Mouse (Mus musculus) embryo, embryonic 10.5 days (tissue): ENCODE measurements around the gene Zfp821.
A peak's percentile ranks its signal among the peaks of the same experiment; 100 is the strongest.
"Not testable (repeated sequence)": the region's sequence is repeated elsewhere in the genome, so short reads cannot be mapped to it uniquely, and the experiment has no call there.

Source experiments
- DNase-seq: peaks from one replicate; pipeline ENCODE4 v3.0.0-alpha.2; 2015; ENCODE audit warnings: low spot score

Zfp821 gene

DNA sequence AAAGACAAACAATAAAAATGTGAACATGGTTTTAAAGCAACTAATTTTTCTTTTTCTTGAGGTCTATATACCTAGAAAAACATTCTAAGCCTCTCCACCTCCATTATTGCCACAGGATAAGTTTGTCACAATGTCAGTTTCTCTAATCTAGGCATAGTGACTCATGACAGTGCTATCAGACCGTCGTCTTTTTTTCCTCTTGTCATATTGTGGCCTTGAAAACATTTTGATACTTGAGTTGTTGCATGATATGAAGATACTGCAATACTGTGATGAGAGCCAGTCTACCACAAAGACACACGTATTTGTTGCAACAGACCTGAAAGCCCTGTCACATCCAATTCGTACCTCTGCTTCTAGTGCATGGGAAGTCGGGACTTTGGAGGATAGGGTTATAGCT is 9.6 kb downstream of the Zfp821 start:
- no peak for DNase-seq

- DNase-seq, result no peak
Measured at GRCm38 (mm10) chr8:109725106-109725505, 19.8 kb downstream of the Zfp821 start.

DNA sequence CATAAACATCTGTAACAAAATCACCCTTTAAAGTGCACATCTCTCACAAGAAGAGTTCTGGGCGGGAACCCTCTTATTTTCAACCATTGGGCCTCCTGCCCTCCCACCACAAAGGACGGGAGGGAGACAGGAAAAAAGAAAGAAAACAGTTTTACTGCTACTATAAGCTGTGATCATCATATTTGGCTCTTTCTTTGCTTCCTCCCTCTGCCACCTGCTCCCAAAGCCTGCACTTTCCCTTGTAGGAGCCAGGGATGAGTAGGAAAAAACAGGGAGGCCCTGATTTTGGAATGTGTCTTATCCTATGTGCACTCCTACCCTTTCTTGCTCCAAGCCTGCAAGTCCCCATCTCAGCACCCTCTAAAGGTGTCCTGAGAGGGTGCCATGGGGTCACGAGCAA is 25.7 kb downstream of the Zfp821 start:
- no peak for DNase-seq

- no peak for DNase-seq
Measured at GRCm38 (mm10) chr8:109734018-109734417, 28.7 kb downstream of the Zfp821 start.

DNA sequence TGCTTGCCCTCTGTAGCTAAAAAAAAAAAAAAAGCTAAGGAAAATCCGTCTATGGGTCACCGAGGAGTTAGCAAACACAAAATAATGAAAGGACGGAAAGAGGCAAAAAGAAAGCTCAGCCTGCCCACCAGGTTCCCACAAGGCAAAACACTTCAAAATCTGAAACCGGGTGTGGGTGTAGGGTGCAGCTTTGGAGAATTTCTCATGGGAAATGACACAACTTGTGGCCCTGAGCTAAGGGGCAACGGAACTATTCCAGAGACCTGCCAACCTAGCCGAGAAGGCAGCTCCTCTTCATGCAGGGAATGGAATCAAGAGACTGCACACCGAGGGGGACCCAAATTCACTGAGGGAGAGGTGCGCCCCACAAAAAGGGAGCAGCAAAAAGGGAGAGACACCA is 31.5 kb downstream of the Zfp821 start:
- DNase-seq, result peak; percentile 12

DNA sequence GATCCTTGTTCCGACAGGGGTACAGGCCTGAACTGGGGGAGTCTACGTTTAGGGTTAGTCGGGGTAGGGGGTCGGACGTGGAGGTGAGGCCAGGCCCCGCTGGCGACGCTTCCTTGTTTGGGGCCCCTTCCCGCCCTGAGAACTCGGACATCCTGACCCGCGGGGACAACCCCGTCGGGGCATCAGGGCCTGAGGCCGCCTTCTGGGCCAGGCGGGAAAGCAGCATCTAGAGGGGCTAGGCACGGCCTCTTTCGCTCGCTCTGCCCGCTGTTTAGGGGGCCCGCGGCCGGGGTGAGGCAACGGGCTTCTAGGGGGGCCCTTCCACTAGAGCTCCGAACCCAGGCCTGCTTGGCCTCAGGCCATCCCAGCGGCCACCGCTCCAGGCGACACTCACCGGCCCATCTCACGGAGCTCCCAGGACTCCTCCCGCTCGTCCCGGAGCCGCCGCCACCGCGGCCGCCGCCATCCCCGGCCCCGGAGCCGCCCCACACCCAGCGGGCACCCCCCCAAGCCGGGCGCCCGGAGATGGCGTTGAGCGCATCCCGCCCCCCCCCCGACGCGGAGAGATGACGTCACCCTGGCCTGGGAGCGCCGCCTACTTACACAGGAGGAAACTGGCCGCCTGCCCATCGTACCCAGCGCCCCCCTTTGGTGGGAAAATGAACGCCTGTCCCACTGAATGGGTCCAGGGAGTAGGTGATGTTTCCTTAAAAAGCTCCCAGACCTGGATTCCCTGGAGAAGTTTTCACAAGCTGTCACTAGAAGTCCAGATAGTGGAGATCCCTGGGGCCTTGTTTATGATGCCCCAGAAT is 32.1 kb downstream of the Zfp821 start, which contains the start of gene Atxn1l:
TSS of gene Atxn1l (minus strand) at position 503 of the 812 bp plus-strand sequence.
- DNase-seq, result peak; percentile 94

DNA sequence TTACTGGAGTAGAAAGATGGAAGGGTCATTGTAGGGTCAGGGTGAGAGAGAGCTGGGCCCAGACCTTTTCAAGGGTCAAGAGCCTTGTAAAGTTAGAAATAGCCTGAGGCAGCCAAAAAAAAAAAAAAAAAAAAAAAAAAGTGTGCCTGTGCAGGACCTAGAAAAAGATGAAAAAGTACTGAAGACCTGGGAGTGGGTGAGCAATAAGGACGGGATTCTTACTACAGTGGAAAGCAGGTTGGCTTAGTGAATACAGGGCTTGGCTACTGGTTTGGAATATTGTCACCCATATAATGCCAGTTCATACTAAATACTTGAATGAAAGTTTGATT is 32.7 kb downstream of the Zfp821 start:
- DNase-seq, result no peak

- no peak for DNase-seq
Measured at GRCm38 (mm10) chr8:109747468-109748199, 42.3 kb downstream of the Zfp821 start.

DNA sequence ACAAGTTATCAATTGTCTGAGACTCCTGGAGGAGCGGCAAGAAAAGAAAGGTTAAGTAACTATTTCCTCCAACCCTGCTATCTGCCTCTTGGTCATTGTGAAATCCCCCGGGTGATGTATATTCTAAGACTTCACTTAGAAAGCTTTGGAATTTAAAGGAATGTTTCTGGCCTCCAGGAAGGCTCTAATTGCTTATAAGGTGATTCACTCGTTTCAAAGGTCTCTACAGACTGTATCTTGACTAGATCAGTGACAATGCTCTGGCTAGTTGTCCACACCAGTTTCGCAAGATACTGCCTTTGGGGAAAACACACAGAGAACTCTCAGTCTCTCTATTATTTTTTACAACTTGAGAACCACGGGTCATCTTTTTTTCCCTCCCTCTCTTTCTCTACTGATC is 44.9 kb downstream of the Zfp821 start:
- no peak for DNase-seq

DNA sequence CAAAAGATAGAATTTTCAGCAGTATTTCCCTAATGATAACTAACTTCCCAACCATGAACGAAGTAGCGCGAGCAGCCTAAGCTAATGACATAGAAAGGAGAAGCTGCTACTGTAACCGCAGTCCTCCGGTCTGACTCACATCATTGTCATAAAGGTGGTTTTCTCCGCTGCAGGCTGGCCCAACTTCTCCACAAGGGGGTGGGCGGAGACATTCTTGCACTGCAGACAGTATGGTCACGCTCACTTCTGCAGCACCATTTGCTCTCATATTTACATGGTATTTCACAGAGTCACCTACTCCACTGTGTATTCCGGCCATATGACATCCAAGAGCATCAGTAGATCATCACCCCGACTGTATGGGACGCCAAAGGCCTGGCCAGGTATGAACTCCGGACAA is 45.4 kb downstream of the Zfp821 start:
- no peak for DNase-seq

DNA sequence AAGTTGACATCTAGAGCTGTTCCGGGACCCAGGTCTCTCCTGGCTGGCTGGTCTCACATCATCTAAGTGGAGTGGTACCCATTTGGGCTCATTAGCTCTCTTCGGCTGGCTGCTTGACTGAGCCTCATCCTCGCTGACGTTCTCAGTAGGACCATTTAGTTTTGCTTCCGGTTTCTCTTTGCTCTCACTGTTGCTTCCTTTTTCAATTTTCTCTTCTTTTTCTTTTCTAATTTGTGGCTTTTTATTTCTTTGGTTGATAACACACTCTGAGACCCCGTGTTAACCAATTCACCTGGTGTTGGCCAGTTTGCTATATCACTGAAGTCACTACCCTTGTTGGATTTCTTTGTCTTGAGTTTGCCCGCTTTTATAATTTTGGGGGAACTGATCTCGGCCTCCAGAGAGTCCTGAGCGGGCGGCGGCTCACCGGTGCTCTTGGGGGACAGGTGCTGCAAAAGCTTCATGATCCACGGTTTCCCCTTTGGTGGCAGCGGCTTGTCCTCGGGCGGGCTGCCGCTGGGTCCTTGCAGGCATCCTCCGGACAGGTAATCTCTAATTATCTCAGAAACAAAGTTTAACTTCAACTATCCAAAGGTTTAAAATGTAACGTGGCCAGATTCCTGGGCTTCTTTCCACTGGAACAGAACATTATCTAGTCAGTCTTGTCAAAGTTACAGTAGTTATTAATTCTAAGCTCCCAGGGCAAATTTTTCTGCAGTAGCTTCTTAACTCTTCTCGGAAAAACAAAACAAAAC is 46.6 kb downstream of the Zfp821 start:
- no peak for DNase-seq

DNA sequence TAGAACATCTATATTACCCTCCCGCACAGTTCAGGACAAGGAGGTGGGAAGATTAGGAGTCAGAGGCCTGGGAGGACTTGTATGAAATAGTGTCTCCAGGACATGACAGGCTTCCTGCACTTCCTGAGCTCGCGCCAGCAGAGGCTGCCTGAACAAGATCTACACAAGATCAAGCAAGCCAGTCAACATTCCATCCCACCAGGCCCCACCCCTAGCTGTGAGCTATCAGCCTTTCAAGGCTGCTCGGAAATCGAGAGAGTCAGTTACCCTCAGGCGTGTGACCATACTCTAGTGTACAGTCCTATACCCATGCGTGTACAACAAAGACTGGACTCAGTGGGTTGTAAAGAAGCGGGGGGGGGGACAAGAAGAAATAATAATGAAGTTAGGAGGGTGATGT is 49.4 kb downstream of the Zfp821 start:
- no peak for DNase-seq

GRCm38 (mm10) chr8:109755554-109755953 is 50.2 kb downstream of the Zfp821 start:
- DNase-seq, result not testable (repeated sequence)

- DNase-seq, result no peak
Measured at GRCm38 (mm10) chr8:109756849-109757248, 51.5 kb downstream of the Zfp821 start.

DNA sequence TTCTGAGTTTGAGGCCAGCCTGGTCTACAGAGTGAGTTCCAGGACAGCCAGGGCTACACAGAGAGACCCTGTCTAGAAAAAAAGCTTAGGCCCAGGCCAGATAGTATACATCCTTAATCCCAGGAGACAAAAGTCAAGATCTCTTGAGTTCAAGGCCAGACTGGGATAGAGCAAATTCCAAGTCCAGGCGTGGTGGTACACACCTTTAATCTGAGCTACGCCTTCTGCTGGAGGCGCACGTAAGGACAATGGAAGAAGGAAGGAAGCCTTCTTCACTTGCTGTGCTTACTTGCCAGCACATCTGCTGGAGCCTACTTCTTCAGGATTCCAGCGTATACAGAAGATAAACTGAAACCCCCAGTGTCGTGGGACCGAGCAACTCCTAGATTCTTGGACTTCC is 54.1 kb downstream of the Zfp821 start:
- DNase-seq, result no peak

GRCm38 (mm10) chr8:109760221-109760620 is 54.9 kb downstream of the Zfp821 start:
- no peak for DNase-seq

DNA sequence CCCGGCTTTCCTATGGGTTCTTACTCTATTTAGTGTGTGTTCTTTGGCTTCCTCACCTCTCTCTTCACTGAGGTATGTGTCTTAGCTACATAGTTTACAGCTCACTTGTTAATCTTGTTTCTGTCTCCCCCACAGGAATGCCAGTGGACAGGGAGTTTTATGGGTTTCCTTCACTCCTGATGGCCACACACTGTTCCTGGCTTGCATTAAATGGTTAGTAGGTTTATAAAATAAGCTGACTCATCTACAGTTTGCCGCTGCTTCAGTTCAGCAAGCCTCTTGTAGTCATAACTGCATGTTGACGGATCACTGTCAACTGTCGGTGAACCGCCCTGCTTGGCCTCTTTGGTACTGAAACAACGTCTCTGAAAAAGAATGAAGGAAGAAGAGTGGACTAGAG is 58.7 kb downstream of the Zfp821 start:
- no peak for DNase-seq

DNA sequence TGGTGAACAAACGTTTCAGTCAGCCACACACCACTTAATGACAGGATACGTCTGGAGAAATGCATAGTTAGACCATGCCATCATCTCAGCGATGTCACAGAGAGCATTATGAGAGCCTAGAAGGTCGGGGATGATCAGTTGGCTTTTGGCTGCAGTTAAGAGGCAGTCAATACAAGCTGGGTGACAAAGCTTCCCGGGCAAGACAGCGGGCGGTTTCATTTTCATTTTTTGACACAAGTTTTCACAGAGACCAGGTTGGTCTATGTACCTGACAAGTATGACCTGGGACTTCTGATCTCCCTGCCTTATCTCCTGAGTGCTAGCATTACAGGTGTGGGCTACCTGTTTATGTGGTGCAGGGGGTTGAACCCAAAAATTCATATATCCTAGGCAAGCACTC is 60.7 kb downstream of the Zfp821 start:
- no peak for DNase-seq

DNA sequence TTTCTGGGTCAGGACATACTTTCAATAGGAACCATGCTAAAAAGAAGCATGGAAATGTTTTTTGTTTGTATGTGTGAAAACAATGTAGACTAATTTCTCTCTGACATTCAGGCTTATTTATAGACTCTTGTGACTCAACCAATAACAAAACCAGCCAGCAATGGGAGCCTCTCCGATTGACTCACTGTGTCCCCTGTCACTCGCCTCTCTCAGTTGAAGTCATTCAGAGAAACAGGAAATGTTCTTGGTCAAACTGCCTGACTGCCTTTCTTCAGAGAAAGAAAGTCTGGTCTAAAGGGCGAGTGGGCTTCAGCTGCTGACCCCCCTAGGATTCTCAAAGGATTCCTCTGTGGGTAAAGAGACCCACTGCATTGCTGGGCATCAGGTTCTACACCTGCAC is 67.8 kb downstream of the Zfp821 start:
- DNase-seq, result no peak
